Mouse (Mus musculus) gastrocnemius, postnatal 36 days (tissue): ENCODE measurements around the gene Gm10318. TPM values are rescaled to one million over a fixed set of nuclear protein-coding genes. Genes with fewer than 3 reads are reported as not detected.

Source experiments
- DNase-seq, 2 experiments: peaks; one replicate each; pipeline ENCODE4 v3.0.0; 2022
- intact Hi-C: fragments of 180-260 bp; cut with DNase I; formaldehyde crosslinking; loops from one replicate; pipeline ENCODE4 v1.15.1; 2025
- total RNA-seq, 2 experiments: library from RNA; stranded (reverse); gene quantifications; 2 replicates each; pipeline ENCODE4 v1.2.3; 2021

Gene Gm10318
- total RNA-seq, 2 experiments from 2014 or later, result not detected

GRCm38 (mm10) chr10:77886007-77886747 is 33.5 kb downstream of the Gm10318 start:
- DNase-seq, result no peak
- intact Hi-C loops, result loop anchor here (10.0 kb wide), 1 partner anchor 361 kb away; no protein-coding TSS in a partner anchor

- intact Hi-C loops, result no loop called here
- no peak for DNase-seq
Measured at GRCm38 (mm10) chr10:77890987-77891565, 38.4 kb downstream of the Gm10318 start.

- DNase-seq, result no peak
- intact Hi-C loops, result no loop called here
Measured at GRCm38 (mm10) chr10:77895562-77895961, 42.9 kb downstream of the Gm10318 start.

DNA sequence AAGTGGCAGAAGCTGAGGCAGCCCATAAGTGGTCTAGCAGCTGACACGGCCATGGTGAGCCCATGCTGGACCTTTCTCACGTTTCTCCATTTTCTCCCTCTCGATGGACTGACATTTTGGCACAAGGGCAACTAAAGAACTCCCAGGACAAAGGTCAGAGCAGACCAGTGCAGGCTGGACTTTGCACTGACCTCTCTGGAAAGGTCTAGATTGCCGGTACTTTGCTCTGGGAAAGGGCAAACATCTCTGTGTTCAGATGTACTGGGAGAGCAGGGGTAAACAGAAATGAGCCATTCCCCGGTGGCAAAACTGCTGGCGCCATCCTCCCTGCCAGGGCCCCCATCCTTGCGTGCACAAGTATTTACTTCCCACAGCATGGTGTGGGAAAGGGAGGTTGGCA is 47.5 kb downstream of the Gm10318 start:
- intact Hi-C loops, result no loop called here
- DNase-seq, result no peak

DNA sequence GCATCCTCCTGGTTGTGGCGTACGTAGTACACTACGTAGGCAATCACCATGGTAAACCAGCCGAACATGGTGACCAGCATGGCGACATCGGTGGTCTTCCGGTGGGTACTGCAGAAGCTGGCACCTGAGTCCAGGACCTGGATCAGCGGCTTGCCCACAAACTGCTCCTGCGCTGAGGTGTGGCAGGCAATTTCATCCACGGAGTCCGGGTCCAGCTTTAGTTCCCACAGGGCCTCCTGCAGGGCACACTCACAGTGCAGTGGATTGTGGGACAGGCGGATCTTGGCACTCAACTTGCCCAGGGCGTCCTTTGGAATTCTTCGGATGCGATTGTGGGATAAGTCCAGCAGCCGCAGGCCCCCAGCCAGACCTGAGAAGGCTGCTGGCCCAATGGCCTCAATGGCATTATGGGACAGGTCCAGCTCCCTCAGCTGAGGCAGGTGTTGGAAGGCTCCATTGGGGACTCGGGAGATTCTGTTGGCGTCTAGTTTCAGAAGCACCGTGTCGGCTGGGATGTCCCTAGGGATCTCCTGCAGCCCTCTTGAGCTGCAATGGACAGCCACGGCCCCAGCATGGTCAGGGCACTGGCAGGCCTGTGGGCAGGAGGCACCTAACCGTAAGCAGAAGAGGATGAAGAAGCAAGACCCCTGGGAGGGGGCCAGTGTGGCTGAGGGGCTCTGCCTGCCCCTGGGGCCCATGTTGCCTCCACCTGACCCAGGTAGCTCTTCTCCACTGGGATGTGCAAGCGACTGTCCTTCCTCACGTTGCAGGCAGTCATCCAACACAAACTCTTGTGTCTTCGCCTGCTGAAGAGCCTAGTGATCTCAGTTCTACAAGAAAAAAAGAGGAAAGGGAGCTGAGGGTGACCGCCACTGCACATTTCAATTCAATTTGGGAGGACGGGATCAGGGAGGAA is 48.5 kb downstream of the Gm10318 start:
- intact Hi-C loops, result no loop called here
- DNase-seq, result no peak

DNA sequence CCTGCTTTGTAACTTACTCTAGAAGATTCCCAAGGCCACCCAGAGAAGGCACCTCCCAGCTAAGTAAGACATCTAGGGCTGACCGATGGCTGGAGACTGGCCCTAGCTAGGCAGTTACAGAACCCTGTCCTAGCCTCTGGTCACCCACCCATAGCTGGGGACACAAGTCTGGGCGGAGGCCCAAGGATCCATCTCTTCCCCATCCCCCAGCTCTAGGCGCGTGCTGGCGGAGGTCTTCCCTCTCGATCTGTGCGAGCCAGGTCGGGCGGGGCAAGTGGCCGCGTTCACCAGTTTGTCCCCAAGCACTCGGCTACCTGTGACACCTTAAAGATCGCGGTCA is 49.2 kb downstream of the Gm10318 start:
- intact Hi-C loops, result no loop called here
- no peak for DNase-seq

DNA sequence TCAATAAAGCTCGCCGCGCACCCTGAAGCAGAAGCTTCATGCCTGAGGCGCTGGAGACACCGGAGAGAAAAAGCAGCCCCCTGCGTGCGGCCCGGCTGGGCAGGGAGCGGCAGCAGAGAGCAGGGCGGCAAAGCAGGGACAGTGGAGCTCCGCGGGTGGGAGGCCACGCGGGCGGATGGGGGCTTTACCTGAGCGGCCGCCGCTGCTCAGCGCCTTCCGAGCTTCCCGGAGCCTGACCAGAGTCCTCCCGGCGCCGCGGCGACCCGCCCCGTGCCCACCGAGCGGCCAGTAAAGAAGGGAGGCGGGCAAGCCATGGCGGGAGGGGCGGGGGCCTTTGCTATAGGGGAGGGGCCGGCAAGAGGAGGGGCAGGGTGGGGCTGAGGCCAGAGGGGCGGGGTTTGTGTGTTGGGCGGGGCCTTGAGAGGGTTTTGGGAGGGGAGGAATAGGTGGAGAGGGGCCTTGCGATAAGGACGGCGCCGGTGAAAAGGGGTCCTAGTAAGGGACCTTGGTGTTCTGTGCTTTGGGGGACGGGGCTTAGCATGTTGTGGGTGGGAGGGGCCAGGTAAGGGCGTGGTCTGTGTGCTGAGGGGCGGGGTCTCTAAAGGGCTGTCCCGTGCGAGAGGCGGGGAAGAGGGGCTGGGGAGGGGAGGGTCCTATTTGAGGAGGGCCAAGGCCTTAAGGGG is 49.7 kb downstream of the Gm10318 start, which contains the start of gene Lrrc3:
Gene Lrrc3 (minus strand): TSS at position 326 of the 683 bp plus-strand sequence.
- peak in 1 of 2 experiments; percentile 27 for DNase-seq
- intact Hi-C loops, result no loop called here

DNA sequence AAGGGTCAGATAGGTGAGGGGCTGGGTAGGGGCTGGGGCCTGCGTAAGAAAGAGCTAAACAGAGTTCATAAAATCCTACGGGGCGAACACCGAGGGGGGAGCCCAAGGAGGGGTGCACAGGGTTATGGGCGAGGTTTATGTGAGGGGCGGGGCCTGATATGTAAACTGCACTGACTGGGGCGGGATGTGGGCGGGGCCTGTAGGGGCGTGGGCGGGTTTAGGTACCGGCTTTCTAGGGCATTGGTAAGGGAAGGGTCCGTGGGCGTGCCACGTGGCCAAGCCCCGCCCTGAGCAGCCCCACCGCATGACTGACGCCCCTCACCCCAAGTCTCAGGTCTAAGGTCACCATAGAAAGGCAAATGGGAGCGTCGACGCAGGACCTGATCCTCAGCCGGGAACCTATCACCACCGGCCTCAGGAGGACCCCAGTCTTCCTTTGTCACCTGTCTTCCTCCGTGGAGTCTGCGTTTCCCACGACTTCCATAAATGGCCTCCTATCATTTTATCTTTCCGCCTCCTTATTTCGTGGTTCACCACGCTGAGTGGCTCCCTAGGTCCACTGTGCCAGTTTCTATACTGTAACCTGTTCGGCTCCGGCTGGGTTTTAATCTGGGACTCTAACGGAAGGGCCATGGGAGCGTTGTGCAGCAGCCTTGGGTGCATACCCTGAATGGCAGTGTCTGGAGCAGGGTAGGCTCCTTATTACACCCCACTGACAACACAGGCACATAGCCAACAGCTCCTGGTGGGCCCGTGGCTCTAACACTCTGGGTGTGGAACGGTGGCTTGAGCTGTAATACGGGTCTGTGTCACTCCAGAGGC is 50.4 kb downstream of the Gm10318 start:
- intact Hi-C loops, result no loop called here
- DNase-seq, result no peak

Other genes starting within 250 kb of the Gm10318 start
- 10 to 100 TPM; 33.3 to 40.1 TPM for gene Sumo3, start 246.8 kb upstream of the Gm10318 start, total RNA-seq
- 1 to 10 TPM; 7.5 to 8.6 TPM for gene Gm49325, start 246.7 kb upstream of the Gm10318 start, total RNA-seq
- 10 to 100 TPM; 80.7 to 86.5 TPM for gene Ube2g2, start 230.6 kb upstream of the Gm10318 start, total RNA-seq
- not detected for gene Tspear, start 166.3 kb upstream of the Gm10318 start, total RNA-seq
- not detected for gene Gm19402, start 162.1 kb upstream of the Gm10318 start, total RNA-seq
- gene Gm9508, start 155.6 kb upstream of the Gm10318 start, total RNA-seq, result not detected
- gene Gm10272, start 146.2 kb upstream of the Gm10318 start, total RNA-seq, result not detected
- gene Gm10024, start 141.4 kb upstream of the Gm10318 start, total RNA-seq, result not detected
- gene Gm10142, start 137.1 kb upstream of the Gm10318 start, total RNA-seq, result not detected
- not detected for gene Krtap12-1, start 132.3 kb upstream of the Gm10318 start, total RNA-seq
- gene Gm10100, start 126.4 kb upstream of the Gm10318 start, total RNA-seq, result not detected
- not detected for gene Gm18596, start 110.2 kb upstream of the Gm10318 start, total RNA-seq
- gene Gm9736, start 101.5 kb upstream of the Gm10318 start, total RNA-seq, result not detected
- not detected for gene Gm3233, start 93.2 kb upstream of the Gm10318 start, total RNA-seq
- gene Gm3238, start 81.5 kb upstream of the Gm10318 start, total RNA-seq, result not detected
- gene Gm7138, start 75.9 kb upstream of the Gm10318 start, total RNA-seq, result not detected
- gene Gm3250, start 70.3 kb upstream of the Gm10318 start, total RNA-seq, result not detected
- gene Gm7137, start 64.7 kb upstream of the Gm10318 start, total RNA-seq, result not detected
- gene Gm9639, start 57.8 kb upstream of the Gm10318 start, total RNA-seq, result not detected
- not detected for gene Gm19668, start 53.7 kb upstream of the Gm10318 start, total RNA-seq
- gene Gm9507, start 41.0 kb upstream of the Gm10318 start, total RNA-seq, result not detected
- gene Gm2696, start 38.2 kb upstream of the Gm10318 start, total RNA-seq, result not detected
- gene Krtap10-4, start 25.8 kb upstream of the Gm10318 start, total RNA-seq, result not detected
- gene Krtap10-10, start 16.9 kb upstream of the Gm10318 start, total RNA-seq, result not detected
- gene Gm36176, start 6.1 kb upstream of the Gm10318 start, total RNA-seq, result not detected
- gene Gm3285, start 9.1 kb downstream of the Gm10318 start, total RNA-seq, result not detected
- under 1 TPM; 0.08 to 0.17 TPM for gene Lrrc3, start 49.7 kb downstream of the Gm10318 start, total RNA-seq
- under 1 TPM; 0.10 to 0.89 TPM for gene Trpm2, start 117.7 kb downstream of the Gm10318 start, total RNA-seq
- gene 1810043G02Rik, start 125.7 kb downstream of the Gm10318 start, total RNA-seq, result 1 to 10 TPM; 3.1 to 4.5 TPM
- 1 to 10 TPM; 6.0 to 8.6 TPM for gene Pfkl, start 157.2 kb downstream of the Gm10318 start, total RNA-seq
- not detected for gene Dnmt3l, start 189.1 kb downstream of the Gm10318 start, total RNA-seq
- not detected for gene Aire, start 190.8 kb downstream of the Gm10318 start, total RNA-seq
- gene Icosl, start 216.4 kb downstream of the Gm10318 start, total RNA-seq, result 1 to 10 TPM; 1.2 to 1.6 TPM